Mouse (Mus musculus) olfactory bulb, adult 2 months (tissue): ENCODE data around the gene Cacng4. TPM values are rescaled to one million over a fixed set of nuclear protein-coding genes. Genes with fewer than 3 reads are reported as not detected.

Source experiments
- H3K27ac ChIP-seq: fragments of 200-500 bp; 2 replicates; pipeline ENCODE4 v1.5.1; 2012; ENCODE audit warnings: low read depth, low read length; ENCODE audit not compliant: insufficient read depth
- H3K4me1 ChIP-seq: fragments of 200-500 bp; 2 replicates; pipeline ENCODE4 v1.6.1; 2012; ENCODE audit warnings: low read length; ENCODE audit not compliant: control insufficient read depth, insufficient read depth
- H3K4me3 ChIP-seq: fragments of 200-500 bp; 2 replicates; pipeline ENCODE4 v1.5.1; 2012; ENCODE audit warnings: mild to moderate bottlenecking, low read depth, low read length, moderate library complexity; ENCODE audit not compliant: insufficient read depth
- CTCF ChIP-seq: fragments of 200-500 bp; IDR thresholded peaks from 2 replicates; pipeline ENCODE4 v1.5.1; 2012; ENCODE audit warnings: low read depth, mild to moderate bottlenecking, low read length, moderate library complexity; ENCODE audit not compliant: insufficient read depth
- POLR2A ChIP-seq: fragments of 200-500 bp; IDR thresholded peaks from 2 replicates; pipeline ENCODE4 v1.6.1; 2012; ENCODE audit warnings: mild to moderate bottlenecking, low read depth, low read length, moderate library complexity; ENCODE audit not compliant: insufficient read depth
- WGBS: fragments of 180-500 bp; shearing (Covaris S2); methylation state at CpG from one replicate; pipeline ENCODE4 v1.1.7; 2018; 5-methylcytosine and 5-hydroxymethylcytosine counted together
- polyA plus RNA-seq: library from polyadenylated mRNA; stranded (reverse); fragments of >200 nt; gene quantifications from 2 replicates; pipeline ENCODE4 v1.2.4, GENCODE M21; 2012; ENCODE audit warnings: low replicate concordance; ENCODE audit not compliant: missing spikeins, insufficient read depth, insufficient read length

Gene Cacng4
- polyA plus RNA-seq, 1 experiment, result not detected

GRCm38 (mm10) chr11:107729141-107729540 is 65.2 kb downstream of the Cacng4 start:
- WGBS, result 76% methylated on average over 7 of the region's 7 CpGs
- Histone ChIP-seq H3K4me3 (no peak overlapping the region), H3K27ac (no peak overlapping the region), H3K4me1 (peaks cover 23% of the 10 kb centered on the region)
- TF ChIP-seq POLR2A (no peak), CTCF (no peak)

- TF ChIP-seq POLR2A, result no peak
- no peak for TF ChIP-seq CTCF
- Histone ChIP-seq H3K27ac (no peak overlapping the region), H3K4me3 (no peak overlapping the region), H3K4me1 (peaks cover 23% of the 10 kb centered on the region)
- WGBS, result 69% methylated on average over 13 of the region's 13 CpGs
Observed at GRCm38 (mm10) chr11:107728073-107728863, 66.1 kb downstream of the Cacng4 start.

- Histone ChIP-seq H3K4me3 (no peak overlapping the region), H3K4me1 (peaks cover 3% of the 10 kb centered on the region; the same call in 1 of the 2 replicates), H3K27ac (no peak overlapping the region)
- WGBS, result 95% methylated on average over 8 of the region's 8 CpGs
- TF ChIP-seq CTCF, result no peak
- TF ChIP-seq POLR2A, result no peak
Observed at GRCm38 (mm10) chr11:107724603-107725002, 69.8 kb downstream of the Cacng4 start.

- WGBS, result 83% methylated on average over 7 of the region's 7 CpGs
- no peak overlapping the region for H3K27ac ChIP-seq
- H3K4me1 ChIP-seq, result no peaks in the 10 kb centered on the region
- TF ChIP-seq CTCF, result no peak
- TF ChIP-seq POLR2A, result no peak
- H3K4me3 ChIP-seq, result no peak overlapping the region
Observed at GRCm38 (mm10) chr11:107721057-107721456, 73.3 kb downstream of the Cacng4 start.

GRCm38 (mm10) chr11:107720264-107721021 is 73.9 kb downstream of the Cacng4 start:
- H3K4me1 ChIP-seq, result no peaks in the 10 kb centered on the region
- no peak overlapping the region for H3K4me3 ChIP-seq
- no peak for TF ChIP-seq POLR2A
- no peak for TF ChIP-seq CTCF
- no peak overlapping the region for H3K27ac ChIP-seq
- WGBS, result 94% methylated on average over 9 of the region's 9 CpGs

- Histone ChIP-seq H3K4me1 (peaks cover 5% of the 10 kb centered on the region), H3K4me3 (no peak within 1 kb of the TSS), H3K27ac (no peak within 1 kb of the TSS)
- WGBS, result 90% methylated on average over 16 of the region's 16 CpGs
- TF ChIP-seq POLR2A, result no peak
- TF ChIP-seq CTCF, result no peak
Observed at GRCm38 (mm10) chr11:107716332-107716938, 77.9 kb downstream of the Cacng4 start, which contains the start of gene Cacng1. TSS of gene Cacng1 (minus strand) at chr11:107716522.

GRCm38 (mm10) chr11:107714368-107714767 is 80.0 kb downstream of the Cacng4 start:
- Histone ChIP-seq H3K4me3 (no peak overlapping the region), H3K27ac (no peak overlapping the region)

GRCm38 (mm10) chr11:107710379-107710778 is 84.0 kb downstream of the Cacng4 start:
- Histone ChIP-seq H3K4me1 (peaks cover 18% of the 10 kb centered on the region), H3K27ac (no peak overlapping the region), H3K4me3 (no peak overlapping the region)
- 53% methylated on average over 3 of the region's 3 CpGs for WGBS
- TF ChIP-seq POLR2A (no peak), CTCF (no peak)

More at GRCm38 (mm10) chr11:107714368-107714767, 80.0 kb downstream of the Cacng4 start:
- peaks cover 12% of the 10 kb centered on the region for H3K4me1 ChIP-seq
- whole genome bisulfite sequencing, result 90% methylated on average over 7 of the region's 7 CpGs
- TF ChIP-seq POLR2A, result no peak
- TF ChIP-seq CTCF, result no peak
